Mouse (Mus musculus): ENCODE measurements at regions not wholly inside any gene's neighbourhood (a gene's known extent, or its start where the extent isn't known, plus 50 kb on each side); places are given as distances from the start of the nearest gene placed in this dataset.
A peak's percentile ranks its signal among the peaks of the same experiment; 100 is the strongest.

DNA sequence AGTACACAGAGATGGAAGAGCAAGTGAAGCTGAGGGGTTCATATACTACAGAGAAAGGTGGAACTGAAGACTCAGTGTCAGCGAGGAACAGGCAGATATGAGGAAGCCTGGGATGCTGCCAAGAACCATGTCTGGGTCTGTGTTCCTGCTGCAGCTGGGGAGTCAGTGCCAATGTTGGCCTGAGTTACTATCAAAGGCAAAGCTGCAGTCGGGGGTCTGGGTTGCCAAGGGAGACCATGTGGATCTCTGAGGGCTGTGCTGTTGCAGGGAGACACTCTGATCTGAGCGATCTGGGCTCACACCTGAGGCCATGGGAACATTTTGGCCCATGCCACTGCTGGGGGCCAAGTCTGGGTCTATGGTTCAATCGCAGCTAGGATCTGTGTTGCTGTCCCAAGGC, 612.5 kb upstream of the Nrsn1 start:
- no peak for DNase-seq (ENCODE audit: low spot score)

- DNase-seq (ENCODE audit: low spot score): no peak
These were observed 598.6 kb upstream of the Nrsn1 start for GRCm38 (mm10) chr13:25868923-25869322.

DNA sequence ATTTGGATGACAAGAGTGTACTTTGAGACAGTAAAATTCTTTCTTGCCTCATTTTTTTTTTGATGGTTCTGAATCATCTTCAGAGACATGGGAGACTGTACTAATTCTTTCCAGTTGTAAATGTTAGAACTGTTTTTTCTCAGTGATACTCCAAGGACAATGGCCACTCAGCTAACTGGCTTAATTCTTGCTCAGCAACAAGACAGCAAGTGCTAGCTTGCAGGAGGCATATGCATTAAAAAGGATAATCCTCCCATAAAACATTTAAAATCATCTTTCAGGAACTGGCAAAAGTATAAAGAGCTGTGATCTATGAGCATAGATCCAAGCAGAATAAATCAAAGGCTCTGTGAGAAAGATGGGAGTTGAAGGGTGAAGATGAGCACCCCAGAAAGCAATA, 587.9 kb upstream of the Nrsn1 start:
- DNase-seq (ENCODE audit: low spot score): no peak

GRCm38 (mm10) chr13:25857569-25857968, 587.3 kb upstream of the Nrsn1 start:
- DNase-seq (ENCODE audit: low spot score): no peak

- DNase-seq (ENCODE audit: low spot score): no peak
These were observed 586.8 kb upstream of the Nrsn1 start for GRCm38 (mm10) chr13:25857096-25857495.

GRCm38 (mm10) chr13:25856549-25856948, 586.2 kb upstream of the Nrsn1 start:
- no peak for DNase-seq (ENCODE audit: low spot score)

DNA sequence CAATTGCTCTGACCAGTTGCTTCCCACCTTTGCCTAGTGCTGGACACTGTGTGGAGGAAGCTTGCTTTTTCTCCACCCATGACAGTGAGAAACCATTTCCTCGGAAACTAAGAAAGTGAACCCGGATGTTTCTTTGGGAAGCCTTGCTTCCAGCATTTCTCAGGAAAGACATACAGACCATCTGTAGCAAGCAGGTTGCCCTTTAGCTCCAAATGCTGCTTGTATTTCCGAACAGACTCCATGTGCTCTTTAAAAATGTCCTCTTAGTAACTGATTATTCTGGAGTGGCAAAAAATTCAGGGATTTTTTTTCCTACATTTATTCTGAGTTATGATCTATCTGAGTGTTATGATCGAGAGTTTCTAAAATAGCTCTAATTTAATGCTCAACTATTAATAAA, 577.9 kb upstream of the Nrsn1 start:
- no peak for DNase-seq (ENCODE audit: low spot score)

GRCm38 (mm10) chr13:25838237-25838636, 567.9 kb upstream of the Nrsn1 start:
- DNase-seq (ENCODE audit: low spot score): no peak

DNA sequence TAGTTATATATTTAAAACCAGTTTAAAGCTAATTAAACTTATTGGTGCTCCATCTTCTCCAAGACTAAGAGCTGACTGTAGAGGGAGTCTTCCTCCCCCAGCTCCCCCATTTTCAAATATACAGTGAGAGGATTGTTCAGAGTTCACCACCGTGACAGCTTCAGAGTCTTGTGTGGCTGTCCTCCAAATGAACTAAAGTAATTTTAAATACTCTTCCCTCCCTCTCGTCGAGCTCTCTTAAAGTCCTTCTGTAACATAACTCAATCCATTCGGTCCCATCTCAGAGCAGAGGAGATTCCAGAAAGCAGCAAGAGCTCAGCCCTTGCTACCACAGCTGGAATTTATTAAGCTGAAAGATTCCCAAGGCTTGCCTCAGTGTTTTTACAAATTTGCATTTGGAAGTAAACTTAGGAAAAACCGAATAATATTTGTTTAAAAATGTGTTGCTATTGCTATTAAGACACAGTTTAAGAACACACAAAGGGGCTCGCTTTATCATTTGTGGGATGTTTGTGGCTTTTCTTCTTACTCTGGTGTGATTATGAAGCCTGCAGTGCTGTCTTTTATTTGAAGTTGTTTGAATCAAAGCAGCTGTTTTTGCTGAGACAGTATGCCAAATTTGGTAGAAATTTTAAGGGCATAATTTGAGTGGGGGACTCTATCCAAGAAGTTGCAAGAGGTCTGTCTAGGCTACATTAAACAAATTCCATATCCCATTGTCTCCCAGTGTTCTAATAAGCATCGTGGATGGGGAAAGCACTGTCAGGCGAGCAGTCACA, 559.0 kb upstream of the Nrsn1 start:
- peak; percentile 56 for DNase-seq (ENCODE audit: low spot score)

- no peak for DNase-seq (ENCODE audit: low spot score)
These were observed 538.4 kb upstream of the Nrsn1 start for GRCm38 (mm10) chr13:25808564-25809253.

- DNase-seq (ENCODE audit: low spot score): peak; percentile 53
These were observed 523.0 kb upstream of the Nrsn1 start for GRCm38 (mm10) chr13:25793216-25793803.

GRCm38 (mm10) chr13:25781161-25781560, 510.9 kb upstream of the Nrsn1 start:
- no peak for DNase-seq (ENCODE audit: low spot score)

- DNase-seq (ENCODE audit: low spot score): no peak
These were observed 507.4 kb upstream of the Nrsn1 start for GRCm38 (mm10) chr13:25777706-25778105.

DNA sequence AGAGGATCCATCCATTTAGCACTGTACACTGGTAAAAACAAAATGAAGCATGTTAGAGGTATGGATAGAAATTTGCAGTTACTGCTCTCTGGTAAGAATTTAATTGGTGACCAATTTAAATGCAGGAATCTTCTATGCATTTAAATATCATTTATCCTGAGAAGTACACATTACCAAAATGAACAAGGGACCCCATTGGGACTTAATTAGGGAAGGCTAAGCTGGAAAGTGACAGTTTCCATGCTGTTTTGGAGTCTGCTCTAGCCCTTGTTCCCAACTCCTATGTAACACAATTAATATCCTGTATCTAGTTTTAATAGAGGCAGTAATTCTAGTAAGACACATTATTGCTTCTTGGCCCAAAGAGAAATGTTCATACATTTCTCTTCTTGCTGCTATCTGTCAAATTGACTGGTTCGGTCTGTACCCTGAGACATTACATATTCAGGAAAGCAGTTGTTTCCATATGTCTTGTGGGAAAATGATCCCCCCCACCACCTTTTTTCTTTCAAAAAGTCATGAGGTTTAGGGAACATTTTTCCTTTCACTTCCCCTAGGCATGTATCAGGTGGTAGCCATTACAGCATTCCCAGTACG, 504.4 kb upstream of the Nrsn1 start:
- no peak for DNase-seq (ENCODE audit: low spot score)

DNA sequence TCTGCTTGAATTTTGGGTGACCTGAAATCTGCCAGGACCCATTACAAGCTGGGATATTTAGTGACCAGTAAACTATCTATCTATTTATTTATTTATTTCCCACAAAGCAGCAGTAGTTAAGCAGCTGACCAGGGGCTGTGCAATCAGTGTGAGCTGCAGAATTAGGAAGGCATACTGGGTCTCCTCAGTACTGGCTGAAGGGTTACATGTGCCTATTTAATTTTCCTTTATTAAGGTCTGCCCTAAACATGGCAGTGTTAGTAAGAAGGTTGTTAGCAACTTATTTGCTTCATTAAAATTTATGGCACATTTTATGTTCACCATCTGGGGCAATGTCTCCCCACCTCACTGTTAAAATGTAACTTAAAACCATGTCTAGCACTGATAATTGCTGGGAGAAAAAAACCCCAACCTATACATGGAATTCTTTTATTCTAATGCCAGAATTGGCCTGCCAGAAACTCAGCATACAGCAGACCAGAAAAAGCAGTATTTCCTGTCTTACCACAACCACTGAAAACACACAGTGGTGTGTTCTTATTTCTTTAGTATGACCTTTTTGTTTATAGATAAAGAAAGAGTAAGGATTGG, 484.3 kb upstream of the Nrsn1 start:
- DNase-seq (ENCODE audit: low spot score): no peak

GRCm38 (mm10) chr13:25751409-25751777, 481.1 kb upstream of the Nrsn1 start:
- no peak for DNase-seq (ENCODE audit: low spot score)

DNA sequence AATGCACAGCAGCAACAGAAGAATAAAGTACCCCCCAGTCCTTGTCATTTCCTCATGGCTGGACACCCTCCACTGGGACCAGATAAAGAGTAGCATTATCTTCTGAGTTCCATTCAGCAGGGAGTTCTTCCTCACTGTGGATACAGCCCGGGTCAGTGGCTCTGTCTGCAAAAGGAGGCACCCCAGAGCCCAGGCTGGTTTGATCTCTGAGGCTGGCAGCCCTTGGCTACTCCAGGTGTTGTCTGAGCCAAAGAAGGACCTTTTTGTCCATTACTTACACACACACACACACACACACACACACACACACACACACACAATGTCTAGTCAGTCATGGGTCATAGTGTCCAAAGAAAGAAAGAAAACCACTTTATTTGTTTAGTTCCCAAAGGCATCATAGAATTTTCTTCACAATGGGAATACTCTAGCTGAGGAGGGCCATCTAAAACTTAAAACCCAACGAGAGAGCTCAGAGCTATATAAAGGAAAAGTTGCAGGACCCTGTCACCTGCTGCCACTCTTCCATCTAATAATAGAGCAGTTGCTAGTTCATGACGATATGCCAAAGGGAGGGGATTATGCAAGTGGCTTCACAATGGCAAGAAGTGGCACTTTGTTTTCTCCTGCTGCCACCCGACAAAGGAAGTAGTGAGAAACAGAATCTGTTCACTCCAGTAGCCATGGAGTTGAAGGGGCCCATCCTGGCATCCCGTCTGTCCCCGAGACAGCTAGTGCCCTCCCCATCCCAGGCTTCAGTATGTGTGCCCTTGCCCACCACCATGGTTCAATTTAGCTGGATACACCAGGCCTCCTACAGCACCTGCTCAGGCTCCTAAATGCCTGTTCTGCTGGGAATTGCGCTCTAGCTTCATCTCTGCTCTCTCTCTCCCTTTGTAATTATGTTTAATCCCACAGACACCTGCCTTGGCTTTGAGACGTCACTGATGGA, 480.4 kb upstream of the Nrsn1 start:
- DNase-seq (ENCODE audit: low spot score): no peak

DNA sequence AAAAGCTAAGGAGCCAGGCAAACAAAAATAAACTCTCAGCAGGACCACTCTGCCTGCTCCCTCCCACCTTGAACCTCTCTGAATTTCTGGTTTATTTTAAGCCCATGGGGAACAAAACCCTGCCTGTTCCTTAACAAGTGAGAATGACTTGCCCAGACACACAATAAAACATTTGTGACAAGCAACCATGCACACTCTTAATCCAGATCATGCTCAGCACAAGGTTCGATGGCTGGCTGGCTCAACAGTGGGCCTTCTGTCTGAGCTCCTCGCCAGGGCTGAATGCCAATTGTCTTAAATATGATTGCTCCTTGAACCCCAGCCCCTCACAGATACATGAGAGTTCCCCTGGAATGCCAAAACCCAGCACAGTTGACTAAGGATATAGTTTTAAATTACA, 468.3 kb upstream of the Nrsn1 start:
- peak; percentile 62 for DNase-seq (ENCODE audit: low spot score)

DNA sequence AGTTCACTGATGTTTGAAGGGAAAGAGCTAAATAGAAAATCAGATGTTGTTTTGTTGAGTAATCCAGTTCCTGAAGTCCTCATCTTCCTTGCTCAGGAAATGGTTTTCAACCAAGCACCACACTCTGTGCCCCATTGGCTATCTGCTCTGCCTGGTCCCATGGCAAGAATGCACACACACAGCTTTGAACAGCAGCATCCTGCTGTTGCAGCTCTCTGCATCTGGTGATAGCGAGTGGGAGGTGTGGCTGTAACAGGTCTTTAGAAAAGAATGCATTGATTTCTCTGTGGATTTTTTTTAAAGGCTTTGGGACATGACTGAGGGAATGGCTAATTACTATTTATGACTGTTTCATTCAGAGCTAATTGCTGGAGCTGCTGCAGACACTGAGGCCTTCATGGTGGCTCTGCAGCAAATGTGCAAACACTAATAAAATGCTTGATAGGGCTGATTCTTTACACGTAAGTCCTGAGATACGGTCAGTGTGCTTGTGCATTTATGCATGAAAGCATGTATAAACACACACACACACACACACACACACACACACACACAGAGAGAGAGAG, 459.1 kb upstream of the Nrsn1 start:
- DNase-seq (ENCODE audit: low spot score): no peak

GRCm38 (mm10) chr13:25727504-25728095, 457.3 kb upstream of the Nrsn1 start:
- peak; percentile 64 for DNase-seq (ENCODE audit: low spot score)

All from embryo, embryonic 10.5 days (tissue).